Comparison of ENCODE assay signal across 14 mouse cellular contexts in genomic region chr6:140198036-140198435, GRCm38 (mm10).
"Had no signal": no experiment of that assay in that cellular context is flagged by ENCODE, and none has a peak within 500 bp of the region (broad histone marks: within the 10 kb centered on the region; RNA-seq: fewer than 3 reads in every experiment).

No protein-coding gene starts in this region.

- H3K27ac ChIP-seq: liver, embryonic 14.5 days had no signal

- DNase-seq: kidney, adult 18-20 months; kidney, adult 9 months; kidney, postnatal 14 days; kidney, postnatal 4 days; lung, adult 2 months; lung, postnatal 14 days; lung, postnatal 4 days; midbrain, embryonic 14.5 days; thymus, adult 18-20 months; thymus, postnatal 14 days; thymus, postnatal 4 days had no signal

- ATAC-seq: intestine, embryonic 16.5 days had no signal

- H3K4me2 ChIP-seq: midbrain, embryonic 11.5 days had no signal

- H3K9ac ChIP-seq: liver, embryonic 14.5 days had no signal
